Mouse (Mus musculus): Measurements from ENCODE around the gene Anln.
"Not testable (repeated sequence)": the region's sequence is repeated elsewhere in the genome, so short reads cannot be mapped to it uniquely, and the experiment has no call there.

Anln gene

GRCm38 (mm10) chr9:22319109-22319508, 69.9 kb downstream of the Anln start:
- DNase-seq (ENCODE audit: low spot score in 2 of 2), result no peak

GRCm38 (mm10) chr9:22316047-22316446, 72.9 kb downstream of the Anln start:
- DNase-seq (ENCODE audit: low spot score in 2 of 2), result not testable (repeated sequence)

DNA sequence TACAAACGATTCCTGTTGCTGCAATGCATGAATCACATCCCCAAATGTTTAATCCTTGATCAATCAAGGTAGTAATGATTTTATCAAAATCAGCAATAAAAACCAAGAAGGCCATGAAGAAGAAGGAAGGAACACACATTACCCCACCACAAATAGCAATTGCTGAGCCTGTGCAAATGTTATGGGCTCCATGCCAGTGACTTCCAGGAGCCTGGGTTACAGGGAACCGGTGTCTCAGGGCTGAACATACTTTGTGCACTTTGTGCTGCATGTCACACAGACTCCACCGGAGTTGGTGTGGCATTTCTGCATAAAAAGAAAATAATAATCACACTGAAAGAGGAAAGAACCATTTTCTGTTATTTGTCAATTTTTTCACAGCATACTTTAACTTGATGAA, 74.9 kb downstream of the Anln start:
- no peak for DNase-seq (ENCODE audit: low spot score in 2 of 2)

GRCm38 (mm10) chr9:22313218-22313617, 75.8 kb downstream of the Anln start:
- DNase-seq (ENCODE audit: low spot score in 2 of 2), result no peak

DNA sequence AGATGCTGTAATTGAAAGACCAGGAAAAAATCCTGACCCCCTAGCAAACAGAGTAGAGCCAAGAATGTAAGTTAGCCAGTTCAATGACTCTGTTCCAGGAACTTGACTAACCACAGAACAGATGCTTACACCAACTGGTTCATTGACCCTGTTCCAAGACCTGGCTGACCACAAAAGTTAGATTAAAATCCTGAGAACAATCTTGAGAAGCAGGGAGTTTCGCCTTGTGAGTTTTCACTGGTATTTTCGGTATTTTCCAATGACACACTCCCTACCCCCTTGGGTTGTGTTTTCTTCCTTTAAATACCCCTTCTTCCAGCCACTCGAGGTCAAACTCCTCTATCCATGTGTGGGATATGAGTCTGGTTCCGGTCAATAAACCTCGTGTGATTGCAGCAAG, 79.3 kb downstream of the Anln start:
- no peak for DNase-seq (ENCODE audit: low spot score in 2 of 2)

GRCm38 (mm10) chr9:22307920-22308262, 81.1 kb downstream of the Anln start:
- not testable (repeated sequence) for DNase-seq (ENCODE audit: low spot score in 2 of 2)

DNA sequence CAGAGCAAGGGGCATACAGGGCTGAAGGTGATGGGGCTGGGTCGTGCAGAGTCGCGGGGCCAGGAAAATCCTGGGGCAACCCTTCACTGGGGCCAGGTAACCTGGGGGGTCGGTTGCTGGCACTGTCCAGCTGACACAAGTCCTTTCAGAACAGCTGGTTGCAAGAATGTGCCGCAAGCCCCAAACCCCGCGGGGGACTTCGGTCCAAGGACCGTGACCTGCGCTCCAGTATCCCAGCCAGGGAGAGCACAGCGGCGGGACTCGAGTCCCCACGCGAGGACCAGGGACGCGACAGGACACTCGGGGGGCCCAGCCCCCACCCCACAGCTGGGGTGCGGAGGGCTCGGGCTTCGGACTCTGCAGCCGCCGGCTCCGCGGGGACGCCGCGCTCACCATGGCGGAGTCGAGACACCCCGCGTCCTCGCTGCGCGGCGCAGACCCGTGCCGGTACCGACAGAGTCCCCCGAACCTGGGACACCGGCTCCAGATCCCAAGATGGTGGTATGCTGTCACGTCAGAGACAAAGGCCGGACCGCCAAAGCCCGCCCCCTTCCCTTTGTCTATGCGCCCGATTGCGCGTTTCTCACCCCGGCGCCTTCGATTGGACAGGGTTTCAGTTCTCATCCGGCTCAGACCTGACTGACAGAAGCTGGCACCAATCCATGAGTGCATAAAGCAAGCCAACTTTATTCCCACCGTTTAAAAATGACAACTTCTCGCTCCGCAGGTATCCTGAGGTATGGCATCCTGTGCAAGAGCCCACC, 81.7 kb downstream of the Anln start, which contains the start of gene Zfp810:
Gene Zfp810 (minus strand): TSS at position 493 of the 764 bp plus-strand sequence.
- DNase-seq (ENCODE audit: low spot score in 2 of 2), result peak; percentile 87 to 90

- no peak for DNase-seq (ENCODE audit: low spot score in 2 of 2)
These were observed 82.3 kb downstream of the Anln start for GRCm38 (mm10) chr9:22306726-22307125.

DNA sequence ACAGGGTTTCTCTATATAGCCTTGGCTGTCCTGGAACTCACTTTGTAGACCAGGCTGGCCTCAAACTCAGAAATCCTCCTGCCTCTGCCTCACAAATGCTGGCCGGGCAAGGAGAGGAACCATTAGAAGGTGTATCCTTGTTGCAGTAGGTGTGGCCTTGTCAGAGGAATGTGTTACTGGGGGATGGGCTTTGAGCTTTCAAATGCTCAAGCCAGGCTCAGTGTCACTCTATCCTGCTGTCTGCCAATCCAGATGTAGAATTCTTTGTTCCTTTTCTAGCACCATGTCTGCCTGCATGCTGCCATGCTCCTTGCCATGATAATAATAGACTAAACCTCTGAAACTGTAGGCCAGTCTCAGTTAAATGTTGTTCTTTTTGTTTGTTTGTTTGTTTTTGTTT, 86.8 kb downstream of the Anln start:
- no peak for DNase-seq (ENCODE audit: low spot score in 2 of 2)

All from spleen, postnatal 4 days (tissue).